Mouse (Mus musculus) CD4-positive, CD25-positive, alpha-beta regulatory T cell, adult 2 months (primary cell): ENCODE results near the gene Nckap5.

Experiments
- DNase-seq: peaks from one replicate; pipeline ENCODE4 v3.0.0-alpha.2; 2012; ENCODE audit warnings: low read depth, low spot score

Nckap5 gene

DNA sequence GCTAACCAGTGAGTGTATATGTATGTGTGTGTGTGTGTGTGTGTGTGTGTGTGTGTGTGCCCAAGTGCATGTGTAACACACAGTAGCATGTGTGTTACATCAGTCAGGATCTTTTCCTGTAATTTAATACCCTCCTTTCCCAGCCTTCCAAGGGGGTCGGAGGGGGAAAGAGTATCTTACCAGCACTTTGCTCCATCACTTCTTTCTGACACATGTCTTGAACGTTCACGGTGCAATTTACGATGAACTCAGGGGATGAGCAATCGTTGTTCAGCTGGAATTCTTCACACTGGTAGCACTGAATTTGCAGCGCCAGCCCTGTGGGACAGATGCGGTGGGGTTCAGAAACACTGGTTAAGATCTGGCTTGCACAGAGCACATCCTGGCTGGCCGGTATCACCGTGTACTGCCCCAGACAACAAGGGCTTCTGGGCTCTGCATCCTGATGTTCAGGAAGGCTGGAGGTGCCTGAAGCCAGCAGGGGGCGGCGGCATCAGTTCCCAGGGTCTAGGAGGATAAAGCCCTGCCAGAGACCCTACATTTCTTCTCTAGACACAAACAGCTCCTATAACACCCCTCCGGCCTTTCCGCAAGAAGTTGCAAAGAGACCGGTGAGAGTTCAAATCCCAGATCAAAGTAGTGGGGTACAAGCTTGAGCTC is 920.3 kb downstream of the Nckap5 start:
- no peak for DNase-seq

DNA sequence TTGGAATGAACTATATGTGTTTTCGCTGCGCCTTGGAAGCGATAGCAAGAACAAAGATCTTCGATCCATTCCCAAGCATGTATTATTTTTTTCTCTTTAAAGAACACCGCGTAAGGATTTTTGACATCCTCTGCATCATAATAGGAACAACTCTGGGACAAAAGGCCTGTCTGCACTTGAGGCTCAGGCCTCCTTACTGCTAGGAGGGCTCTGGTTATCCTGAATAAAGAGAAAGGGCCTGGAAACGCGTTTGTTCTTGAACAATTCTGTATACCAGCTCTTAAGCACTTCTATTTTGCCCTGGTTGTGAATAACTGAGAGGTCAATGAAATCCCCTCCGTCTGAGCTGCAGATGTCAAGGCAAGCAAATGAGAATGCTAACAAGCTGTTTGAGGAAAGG is 937.4 kb downstream of the Nckap5 start:
- DNase-seq, result no peak

- no peak for DNase-seq
Measured at GRCm38 (mm10) chr1:125870056-125870455, 960.5 kb downstream of the Nckap5 start.
